Mouse (Mus musculus): ENCODE results near the gene Dnaja2.

- TF ChIP-seq EP300 (IDR thresholded peaks at IDR 0.05; ENCODE audit: insufficient read depth, low read depth, low read length) (0 out of 2 replicates have a peak, but pooled peaks have one; percentile 54), POLR2A (IDR thresholded peaks at IDR 0.05; ENCODE audit: insufficient read depth, low read length) (no peak)
Measured at GRCm38 (mm10) chr8:85498577-85498976, 56.6 kb downstream of the Dnaja2 start.
